Mouse (Mus musculus): ENCODE results near the gene Birc6. TPM values are rescaled to one million over a fixed set of nuclear protein-coding genes. Genes with fewer than 3 reads are reported as not detected.

Gene Birc6
- polyA plus RNA-seq, 1 experiment from 2014 or later: 46.6 TPM

DNA sequence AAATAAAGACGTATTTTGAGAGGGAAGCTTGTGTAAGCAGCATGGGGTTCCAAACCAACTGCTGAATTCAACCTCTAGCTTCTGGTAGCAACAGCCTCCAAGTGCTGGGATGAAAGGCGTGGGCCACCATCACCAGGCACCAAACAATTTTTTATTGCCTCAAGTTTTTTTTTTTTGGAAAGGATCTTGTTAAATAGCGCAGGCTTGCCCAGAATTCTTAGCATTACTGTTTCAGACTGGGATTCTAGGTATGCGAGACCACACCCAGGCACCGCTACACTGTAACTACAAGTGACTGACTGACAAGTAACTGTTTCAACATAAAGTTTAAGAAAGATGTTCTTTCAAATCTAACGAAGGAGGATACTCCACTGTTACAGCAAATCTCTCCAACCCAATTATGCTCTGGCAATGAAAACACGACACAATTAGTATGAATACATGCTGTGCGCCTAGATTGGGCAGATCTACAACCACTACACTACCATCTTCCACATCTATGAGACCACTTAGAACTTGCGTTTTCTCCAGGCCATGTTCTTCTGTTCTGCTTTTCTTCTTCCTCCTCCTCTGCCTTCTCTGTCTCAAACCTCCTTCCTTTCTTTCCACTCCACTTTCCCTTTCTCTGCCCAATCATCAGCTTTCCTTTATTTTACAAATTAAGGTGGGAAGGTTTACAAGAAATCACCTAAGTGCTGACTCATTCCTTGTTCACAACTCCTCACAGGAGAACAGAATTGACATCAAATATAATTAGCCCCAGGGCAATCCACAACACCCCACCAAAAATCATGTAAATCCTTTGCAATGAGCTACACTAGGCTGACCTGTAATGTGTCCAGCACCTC is 1.1 kb upstream of the Birc6 start:
- H3K4me3 ChIP-seq (ENCODE audit: inconsistent target): peak overlapping the region; percentile 25
- no peaks in the 10 kb centered on the region for H3K36me3 ChIP-seq (ENCODE audit: inconsistent target)
- H3K27ac ChIP-seq: peak overlapping the region; percentile 92
- H3K79me2 ChIP-seq (ENCODE audit: inconsistent target): peaks cover 33% of the 10 kb centered on the region
- WGBS (ENCODE audit: missing documents): 57% methylated on average over 9 of the region's 9 CpGs

- no peaks in the 10 kb centered on the region for H3K36me3 ChIP-seq (ENCODE audit: inconsistent target)
- peaks cover 51% of the 10 kb centered on the region for H3K79me2 ChIP-seq (ENCODE audit: inconsistent target)
- under 1% methylated on average over 63 of the region's 72 CpGs for WGBS (ENCODE audit: missing documents)
- peak overlapping the region; percentile 74 for H3K4me3 ChIP-seq (ENCODE audit: inconsistent target)
- H3K27ac ChIP-seq: peak overlapping the region; percentile 66
Measured at GRCm38 (mm10) chr17:74528648-74529532, 795 bp downstream of the Birc6 start.

GRCm38 (mm10) chr17:74529533-74529824 is 1.4 kb downstream of the Birc6 start:
- Histone ChIP-seq H3K4me3 (ENCODE audit: inconsistent target) (peak overlapping the region; percentile 74), H3K27ac (peak overlapping the region; percentile 66), H3K79me2 (ENCODE audit: inconsistent target) (peaks cover 57% of the 10 kb centered on the region), H3K36me3 (ENCODE audit: inconsistent target) (no peaks in the 10 kb centered on the region)
- WGBS (ENCODE audit: missing documents): 23% methylated on average over 3 of the region's 3 CpGs

GRCm38 (mm10) chr17:74534971-74535370 is 6.9 kb downstream of the Birc6 start:
- Histone ChIP-seq H3K79me2 (ENCODE audit: inconsistent target) (peaks cover 100% of the 10 kb centered on the region), H3K4me3 (ENCODE audit: inconsistent target) (no peak overlapping the region), H3K27ac (no peak overlapping the region), H3K36me3 (ENCODE audit: inconsistent target) (no peaks in the 10 kb centered on the region)
- WGBS (ENCODE audit: missing documents): 97% methylated on average over 4 of the region's 4 CpGs

- WGBS (ENCODE audit: missing documents): 95% methylated on average over 1 of the region's 1 CpGs
- Histone ChIP-seq H3K79me2 (ENCODE audit: inconsistent target) (peaks cover 100% of the 10 kb centered on the region), H3K4me3 (ENCODE audit: inconsistent target) (no peak overlapping the region)
Measured at GRCm38 (mm10) chr17:74537526-74537925, 9.4 kb downstream of the Birc6 start.

DNA sequence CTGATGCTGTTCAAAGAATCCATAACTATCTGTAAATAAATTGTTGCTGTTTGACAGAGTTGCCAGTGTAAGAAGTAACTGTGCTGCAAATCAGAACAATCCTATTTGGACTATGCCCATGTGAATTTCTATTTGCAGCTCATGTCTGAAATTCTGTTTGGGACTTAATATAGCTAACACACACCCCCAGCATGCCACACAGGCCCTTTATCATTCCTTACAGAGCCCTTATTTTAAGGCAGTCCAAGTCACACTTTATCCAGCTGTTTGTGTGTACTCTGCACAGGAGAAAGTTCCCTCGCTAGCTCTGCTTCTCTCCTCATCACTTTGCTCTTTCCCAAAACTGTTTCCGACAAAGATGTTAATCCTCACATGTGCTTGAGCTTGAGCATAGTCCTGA is 15.5 kb downstream of the Birc6 start:
- H3K79me2 ChIP-seq (ENCODE audit: inconsistent target): peaks cover 90% of the 10 kb centered on the region
- H3K27ac ChIP-seq: no peak overlapping the region
- 94% methylated on average over 2 of the region's 2 CpGs for WGBS (ENCODE audit: missing documents)
- H3K4me3 ChIP-seq (ENCODE audit: inconsistent target): no peak overlapping the region
- peaks cover 13% of the 10 kb centered on the region for H3K36me3 ChIP-seq (ENCODE audit: inconsistent target)

More at GRCm38 (mm10) chr17:74537526-74537925, 9.4 kb downstream of the Birc6 start:
- no peak overlapping the region for H3K27ac ChIP-seq
- no peaks in the 10 kb centered on the region for H3K36me3 ChIP-seq (ENCODE audit: inconsistent target)

DNA sequence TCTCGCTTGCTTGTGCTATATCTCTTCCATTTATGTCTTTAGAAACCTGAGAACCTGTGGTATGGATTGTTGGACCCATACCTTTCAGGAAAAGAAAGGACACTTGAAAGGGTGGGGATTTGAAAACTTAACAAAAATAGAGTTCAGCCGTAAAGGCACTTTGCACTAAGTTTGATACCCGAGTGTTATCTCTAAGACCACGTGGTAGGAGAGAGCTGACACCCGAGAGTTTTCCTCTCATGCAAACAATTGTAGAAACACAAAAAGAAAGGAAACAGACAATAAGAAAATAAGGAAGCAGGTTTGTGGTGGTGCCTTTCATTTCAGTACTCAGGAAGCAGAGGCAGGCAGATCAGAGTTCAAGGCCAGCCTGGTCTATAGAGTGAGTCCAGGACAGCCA is 26.0 kb downstream of the Birc6 start:
- Histone ChIP-seq H3K36me3 (ENCODE audit: inconsistent target) (peaks cover 16% of the 10 kb centered on the region), H3K79me2 (ENCODE audit: inconsistent target) (peaks cover 77% of the 10 kb centered on the region), H3K4me3 (ENCODE audit: inconsistent target) (no peak overlapping the region), H3K27ac (no peak overlapping the region)
- WGBS (ENCODE audit: missing documents): 77% methylated on average over 5 of the region's 5 CpGs

GRCm38 (mm10) chr17:74559891-74560290 is 31.8 kb downstream of the Birc6 start:
- H3K36me3 ChIP-seq (ENCODE audit: inconsistent target): peaks cover 29% of the 10 kb centered on the region

DNA sequence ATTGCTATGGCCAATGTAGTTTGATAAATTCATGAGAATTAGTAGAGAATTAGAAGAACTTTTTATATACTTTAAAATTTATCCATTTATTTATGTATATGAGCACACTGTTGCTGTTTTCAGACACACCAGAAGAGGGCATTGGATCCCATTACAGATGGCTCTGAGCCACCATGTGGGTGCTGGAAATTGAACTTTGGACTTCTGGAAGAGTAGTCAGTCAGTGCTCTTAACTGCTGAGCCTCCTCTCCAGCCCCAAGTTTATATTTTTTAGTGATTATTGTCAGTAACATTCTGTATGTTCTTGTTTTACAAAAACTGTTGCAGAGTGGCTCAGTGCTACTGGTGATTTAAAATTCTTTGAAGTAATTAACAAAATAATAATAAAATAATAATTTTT is 36.1 kb downstream of the Birc6 start:
- H3K4me3 ChIP-seq (ENCODE audit: inconsistent target): no peak overlapping the region
- peaks cover 24% of the 10 kb centered on the region for H3K36me3 ChIP-seq (ENCODE audit: inconsistent target)
- H3K27ac ChIP-seq: no peak overlapping the region
- peaks cover 84% of the 10 kb centered on the region; the same call in 1 of the 2 replicates for H3K79me2 ChIP-seq (ENCODE audit: inconsistent target)

More at GRCm38 (mm10) chr17:74559891-74560290, 31.8 kb downstream of the Birc6 start:
- Histone ChIP-seq H3K79me2 (ENCODE audit: inconsistent target) (peaks cover 89% of the 10 kb centered on the region), H3K4me3 (ENCODE audit: inconsistent target) (no peak overlapping the region), H3K27ac (no peak overlapping the region)
- WGBS (ENCODE audit: missing documents): 92% methylated on average over 11 of the region's 11 CpGs

- Histone ChIP-seq H3K79me2 (ENCODE audit: inconsistent target) (peaks cover 50% of the 10 kb centered on the region; the same call in 1 of the 2 replicates), H3K36me3 (ENCODE audit: inconsistent target) (peaks cover 6% of the 10 kb centered on the region; the same call in 1 of the 2 replicates), H3K4me3 (ENCODE audit: inconsistent target) (no peak overlapping the region), H3K27ac (no peak overlapping the region)
- WGBS (ENCODE audit: missing documents): 89% methylated on average over 1 of the region's 1 CpGs
Measured at GRCm38 (mm10) chr17:74569219-74569618, 41.1 kb downstream of the Birc6 start.

GRCm38 (mm10) chr17:74570585-74570984 is 42.5 kb downstream of the Birc6 start:
- WGBS (ENCODE audit: missing documents): 50% methylated on average over 1 of the region's 1 CpGs
- H3K79me2 ChIP-seq (ENCODE audit: inconsistent target): peaks cover 61% of the 10 kb centered on the region; the same call in 1 of the 2 replicates
- H3K27ac ChIP-seq: peak overlapping the region; percentile 40
- no peak overlapping the region for H3K4me3 ChIP-seq (ENCODE audit: inconsistent target)
- peaks cover 6% of the 10 kb centered on the region; the same call in 1 of the 2 replicates for H3K36me3 ChIP-seq (ENCODE audit: inconsistent target)

DNA sequence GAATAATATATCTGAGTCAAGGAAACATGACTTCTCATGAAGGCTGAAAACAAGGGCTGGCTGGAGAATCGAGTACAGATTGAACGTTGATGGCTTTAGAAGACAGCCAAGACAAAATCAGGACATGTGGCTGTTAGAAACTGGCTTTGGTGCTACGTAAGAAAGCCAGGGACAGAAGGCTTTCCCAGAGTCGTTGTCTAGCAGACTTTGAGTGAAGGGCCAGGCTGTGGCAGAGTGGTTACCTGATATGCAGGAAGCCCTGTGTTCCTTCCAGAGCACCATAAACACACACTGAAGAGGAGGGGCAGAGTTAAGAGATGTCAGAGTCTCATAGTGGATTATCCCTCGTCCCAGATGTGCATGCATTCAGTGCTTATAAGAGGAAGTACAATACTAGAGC is 49.1 kb downstream of the Birc6 start:
- Histone ChIP-seq H3K36me3 (ENCODE audit: inconsistent target) (peaks cover 25% of the 10 kb centered on the region), H3K4me3 (ENCODE audit: inconsistent target) (no peak overlapping the region), H3K27ac (no peak overlapping the region), H3K79me2 (ENCODE audit: inconsistent target) (peaks cover 83% of the 10 kb centered on the region)
- WGBS (ENCODE audit: missing documents): 63% methylated on average over 5 of the region's 5 CpGs

DNA sequence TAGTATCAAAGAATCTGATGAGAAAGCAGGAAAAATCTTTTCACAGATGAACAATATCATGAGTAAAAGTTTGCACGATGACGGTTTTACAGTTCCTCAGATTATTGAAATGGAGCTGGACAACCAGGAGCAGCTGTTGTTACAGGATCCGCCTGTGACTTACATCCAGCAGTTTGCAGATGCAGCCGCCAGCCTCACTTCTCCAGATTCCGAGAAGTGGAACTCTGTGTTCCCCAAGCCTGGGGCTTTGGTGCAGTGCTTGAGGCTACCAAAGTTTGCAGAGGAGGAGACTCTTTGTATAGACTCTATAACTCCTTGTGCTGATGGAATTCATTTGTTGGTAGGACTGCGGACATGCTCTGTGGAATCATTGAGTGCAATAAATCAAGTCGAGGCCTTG is 51.5 kb downstream of the Birc6 start:
- Histone ChIP-seq H3K4me3 (ENCODE audit: inconsistent target) (no peak overlapping the region), H3K79me2 (ENCODE audit: inconsistent target) (peaks cover 99% of the 10 kb centered on the region), H3K27ac (no peak overlapping the region), H3K36me3 (ENCODE audit: inconsistent target) (peaks cover 25% of the 10 kb centered on the region)
- WGBS (ENCODE audit: missing documents): 96% methylated on average over 7 of the region's 7 CpGs

DNA sequence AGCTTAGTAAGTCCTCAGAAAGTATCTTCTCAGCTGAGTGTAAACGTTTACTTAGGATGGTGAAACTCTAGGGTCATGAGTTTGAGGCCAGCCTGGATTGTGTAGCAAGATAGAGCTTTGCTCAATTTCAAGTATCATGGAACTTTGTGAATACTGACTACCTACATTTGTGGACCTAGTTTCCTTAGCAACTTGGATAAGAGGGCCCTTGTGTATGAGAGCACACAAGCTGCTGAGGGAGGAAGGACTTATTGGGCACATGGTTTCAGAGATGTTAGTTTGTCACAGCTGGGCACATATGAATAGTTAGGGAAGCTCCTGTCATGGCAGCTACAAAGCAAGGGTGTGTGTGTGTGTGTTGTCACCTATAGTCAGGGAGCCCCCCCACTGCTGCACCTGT is 52.6 kb downstream of the Birc6 start:
- Histone ChIP-seq H3K27ac (no peak overlapping the region), H3K79me2 (ENCODE audit: inconsistent target) (peaks cover 100% of the 10 kb centered on the region), H3K36me3 (ENCODE audit: inconsistent target) (peaks cover 25% of the 10 kb centered on the region), H3K4me3 (ENCODE audit: inconsistent target) (no peak overlapping the region)
- 70% methylated on average over 1 of the region's 1 CpGs for WGBS (ENCODE audit: missing documents)

GRCm38 (mm10) chr17:74586768-74587167 is 58.7 kb downstream of the Birc6 start:
- peaks cover 75% of the 10 kb centered on the region for H3K79me2 ChIP-seq (ENCODE audit: inconsistent target)
- H3K27ac ChIP-seq: no peak overlapping the region
- peaks cover 20% of the 10 kb centered on the region; the same call in 1 of the 2 replicates for H3K36me3 ChIP-seq (ENCODE audit: inconsistent target)
- WGBS (ENCODE audit: missing documents): 93% methylated on average over 2 of the region's 3 CpGs
- no peak overlapping the region for H3K4me3 ChIP-seq (ENCODE audit: inconsistent target)
